Mouse (Mus musculus) layer of hippocampus, postnatal 10 days (tissue): ENCODE measurements around the gene Ndufs6. TPM values are rescaled to one million over a fixed set of nuclear protein-coding genes. Genes with fewer than 3 reads are reported as not detected.

Experiments used
- DNase-seq, 2 experiments: peaks; one replicate each; pipeline ENCODE4 v3.0.0; 2021; ENCODE audit warnings: low spot score in 2 of 2
- total RNA-seq, 2 experiments: library from RNA; stranded (reverse); gene quantifications; 2 replicates each; pipeline ENCODE4 v1.2.3; 2021

Ndufs6 gene
- total RNA-seq, 2 experiments from 2014 or later, result 175 to 197 TPM

DNA sequence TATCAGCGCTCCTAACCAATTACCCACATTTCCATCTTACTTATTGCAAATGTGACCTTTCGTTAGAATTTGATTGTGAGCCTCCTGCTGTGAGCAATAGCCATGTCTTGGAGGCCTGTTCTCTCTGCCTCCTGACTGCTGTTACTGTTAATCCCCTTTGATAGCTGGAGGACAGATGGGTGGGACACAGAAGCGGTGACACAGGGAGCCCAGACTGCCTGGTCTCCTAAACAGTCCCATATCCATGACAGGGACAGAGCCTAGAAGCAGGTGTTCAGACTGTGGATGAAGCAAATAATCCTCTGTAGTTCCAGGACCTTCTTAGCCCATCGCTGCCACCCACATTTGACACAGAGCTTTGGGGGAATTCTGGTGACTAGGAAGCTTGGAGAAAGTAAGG is 21.9 kb downstream of the Ndufs6 start:
- no peak for DNase-seq

DNA sequence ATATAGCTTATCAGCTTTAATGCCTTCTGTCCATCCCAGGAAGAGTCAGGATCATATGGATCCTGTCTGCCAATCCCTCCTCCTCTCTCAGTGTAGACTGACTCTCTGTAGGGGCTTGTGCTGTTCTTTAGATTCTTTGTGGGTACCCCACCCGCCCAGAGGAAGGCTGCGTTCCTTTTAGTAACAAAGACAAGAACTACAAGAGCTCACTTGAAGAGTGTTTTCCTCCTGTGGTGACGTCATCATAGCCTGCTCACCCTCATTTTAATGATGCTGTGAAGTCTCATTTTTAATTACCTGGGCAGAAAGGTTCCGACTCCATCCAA is 22.3 kb downstream of the Ndufs6 start:
- DNase-seq, result no peak

DNA sequence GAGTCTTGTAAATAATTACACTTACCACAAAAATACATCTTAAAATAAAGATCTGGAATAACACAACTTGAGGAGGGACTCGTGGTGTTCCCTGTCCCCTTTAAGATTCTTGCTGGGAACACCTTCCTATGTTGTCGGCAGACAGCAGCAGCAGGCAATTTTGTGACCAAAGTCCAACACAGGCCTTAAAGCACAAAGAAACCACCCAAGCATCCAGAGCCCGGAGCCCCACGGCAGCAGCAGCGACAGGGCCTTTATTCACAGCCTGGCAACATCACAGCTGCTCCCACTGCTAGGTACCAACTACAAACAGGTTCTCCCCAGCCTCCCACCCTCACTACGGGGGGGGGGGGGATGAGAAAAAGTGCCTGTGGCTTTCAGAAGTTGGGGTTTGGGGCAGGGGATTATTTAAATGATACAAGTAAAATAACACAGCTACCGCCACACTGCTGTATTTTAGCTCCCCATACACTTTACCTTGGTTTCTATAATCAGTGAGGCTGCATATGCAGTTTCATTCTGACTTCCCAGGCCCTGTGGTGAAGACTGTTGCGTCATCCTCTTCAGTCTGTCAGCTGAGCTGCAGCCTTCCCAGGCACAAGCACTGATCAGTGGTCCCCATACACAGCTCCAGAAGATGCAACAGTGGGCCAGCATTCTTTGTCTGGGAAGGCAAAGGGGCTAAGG is 22.8 kb downstream of the Ndufs6 start:
- no peak for DNase-seq

DNA sequence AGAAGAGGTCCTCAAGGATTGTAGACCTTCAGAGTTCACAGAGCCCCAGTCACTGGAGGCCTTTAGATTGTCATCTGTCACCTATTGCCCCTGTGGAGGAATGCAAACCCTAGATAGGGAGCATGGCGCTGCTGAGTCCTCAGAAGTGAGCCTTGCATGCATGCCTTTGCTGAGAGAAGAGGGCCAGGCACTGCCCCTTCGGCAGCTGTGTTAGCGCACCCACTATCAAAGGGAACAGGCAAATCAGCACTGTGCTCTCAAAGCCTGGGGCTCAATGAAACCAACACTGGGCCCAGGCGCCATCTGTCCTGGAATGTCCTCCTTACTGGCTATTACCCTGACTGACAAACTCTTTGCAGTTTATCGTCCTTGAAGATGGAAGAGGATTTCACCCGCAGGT is 23.6 kb downstream of the Ndufs6 start:
- DNase-seq, result no peak

DNA sequence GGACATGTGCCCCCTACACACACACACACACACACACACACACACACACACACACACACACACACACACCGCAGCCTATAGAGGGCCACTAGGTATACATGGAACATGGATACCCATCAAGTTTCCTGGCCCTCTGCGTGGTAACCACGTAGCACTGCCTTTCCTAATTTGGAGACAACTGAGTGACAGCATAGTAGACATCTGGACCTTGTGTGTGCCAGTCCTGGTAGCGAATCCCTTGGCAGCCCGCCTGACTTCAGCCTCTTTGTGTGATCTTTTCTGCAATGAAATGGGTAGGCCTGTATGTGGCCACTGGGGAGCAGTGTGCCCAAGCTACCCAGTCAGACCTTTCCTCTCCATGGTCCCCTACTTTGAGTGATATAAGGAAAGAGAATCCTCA is 29.0 kb downstream of the Ndufs6 start:
- peak; percentile 23 to 46 for DNase-seq

DNA sequence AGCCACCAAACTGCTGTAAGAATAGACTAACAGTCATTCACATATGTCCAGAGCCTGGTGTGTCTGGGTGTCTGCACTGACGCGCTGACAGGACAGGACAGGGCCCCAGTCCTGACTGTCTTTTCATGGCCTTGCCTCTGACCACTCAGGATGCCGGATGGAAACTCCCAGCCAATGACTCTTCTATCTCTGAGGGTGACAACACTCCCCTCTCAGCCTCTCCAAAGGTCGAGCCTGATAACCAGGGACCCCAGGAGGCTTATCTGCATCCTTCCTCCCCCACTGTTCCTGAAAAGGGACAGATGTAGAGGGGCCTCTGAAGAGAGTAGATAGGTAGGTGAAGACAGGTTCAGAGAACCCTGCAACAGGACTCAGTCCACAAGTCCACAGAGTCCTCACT is 29.6 kb downstream of the Ndufs6 start:
- no peak for DNase-seq

DNA sequence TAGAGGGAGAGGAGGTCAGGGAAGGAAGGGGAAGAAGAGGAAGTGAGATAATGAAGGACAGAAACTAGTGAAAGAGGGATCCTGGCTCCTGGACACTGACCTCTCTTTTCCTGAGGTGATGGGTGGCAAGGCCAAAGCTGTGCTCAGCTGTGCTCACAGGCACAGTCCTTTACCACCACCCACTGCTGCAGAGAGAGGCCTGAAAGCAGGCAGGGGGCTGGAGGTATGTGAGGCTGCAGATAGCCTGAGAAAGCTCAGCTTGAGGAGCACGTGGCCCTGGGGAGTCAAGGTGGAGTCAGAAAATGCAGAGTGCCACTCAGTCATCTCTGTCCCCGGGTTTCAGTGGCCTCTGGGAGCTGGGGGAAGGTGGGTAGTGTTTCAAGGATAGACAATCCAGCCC is 37.2 kb downstream of the Ndufs6 start:
- no peak for DNase-seq

DNA sequence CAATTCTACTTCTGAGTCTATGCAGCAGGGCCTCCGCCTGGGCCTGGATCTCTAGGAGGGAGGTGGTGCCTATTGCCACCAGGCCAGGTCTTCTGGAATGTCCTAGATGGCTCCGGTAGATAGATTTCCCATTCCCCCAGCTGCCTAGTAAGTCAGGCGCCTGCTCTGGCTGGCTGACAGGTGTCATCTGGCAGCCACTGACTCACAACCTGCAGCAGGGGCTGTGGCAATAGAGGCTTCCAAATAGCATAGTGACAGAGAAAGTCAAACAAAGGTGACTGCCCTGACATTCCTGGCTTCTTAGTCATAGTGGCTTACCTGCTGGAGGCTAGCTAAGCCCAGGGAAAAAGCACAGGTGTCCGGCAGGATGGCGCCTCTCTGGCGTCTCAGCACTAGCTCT is 38.1 kb downstream of the Ndufs6 start:
- DNase-seq, result no peak

DNA sequence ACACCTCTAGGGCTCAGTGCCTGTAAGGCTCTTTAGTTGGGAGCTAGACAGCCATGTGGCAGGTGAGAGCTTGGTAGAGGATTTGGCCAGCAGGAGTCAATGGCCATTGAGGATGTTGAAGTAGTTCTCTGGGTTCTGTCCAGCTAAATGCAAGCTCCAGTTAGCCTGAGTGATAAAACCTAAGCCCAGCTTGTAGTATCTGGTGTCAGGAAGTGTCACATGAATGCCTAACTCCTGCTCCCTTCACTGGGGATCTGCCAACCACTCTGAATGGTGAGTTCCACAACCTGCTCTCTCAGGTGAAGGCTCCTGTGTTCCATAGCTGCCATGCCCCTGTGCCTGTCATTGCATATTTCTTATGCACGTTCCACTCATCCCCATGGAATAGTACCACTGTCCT is 44.8 kb downstream of the Ndufs6 start:
- DNase-seq, result no peak

DNA sequence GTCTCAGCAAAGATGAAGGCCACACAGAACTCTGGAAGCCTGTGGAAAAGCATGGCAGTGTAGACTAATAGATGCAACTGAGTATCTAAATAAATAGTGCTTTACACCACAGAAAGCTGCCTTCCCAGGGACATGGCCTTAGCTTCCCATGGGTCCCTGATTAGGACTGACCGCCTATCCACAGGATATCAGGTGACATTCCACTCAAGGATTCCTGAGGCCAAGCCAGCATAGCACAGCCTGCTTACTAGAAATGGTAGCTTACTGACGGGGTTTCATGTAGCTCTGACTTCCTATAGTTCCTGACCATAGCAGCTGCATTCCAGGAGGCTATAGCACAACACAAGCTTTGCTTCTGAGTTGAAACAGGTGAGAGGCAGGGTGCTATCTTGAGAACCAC is 45.9 kb downstream of the Ndufs6 start:
- DNase-seq, result no peak

DNA sequence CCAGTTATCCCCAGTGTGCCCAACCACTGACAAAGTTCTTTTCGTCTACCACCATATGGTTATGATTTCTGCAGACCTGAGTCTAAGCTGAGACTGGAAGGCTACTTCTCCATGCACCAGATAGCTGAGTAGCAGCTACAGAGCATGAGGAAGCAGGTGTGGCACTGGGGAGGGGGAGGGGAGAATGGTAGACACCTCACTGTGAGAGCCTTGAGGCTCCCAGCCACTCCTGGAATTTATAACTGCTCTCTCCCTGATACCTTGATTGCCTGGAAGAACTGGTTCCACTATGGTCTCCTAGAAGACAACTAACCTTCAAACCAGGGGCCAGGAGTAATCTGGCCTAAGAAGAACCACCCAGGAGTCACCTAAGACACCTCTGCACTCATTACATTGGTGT is 49.1 kb downstream of the Ndufs6 start:
- DNase-seq, result no peak

DNA sequence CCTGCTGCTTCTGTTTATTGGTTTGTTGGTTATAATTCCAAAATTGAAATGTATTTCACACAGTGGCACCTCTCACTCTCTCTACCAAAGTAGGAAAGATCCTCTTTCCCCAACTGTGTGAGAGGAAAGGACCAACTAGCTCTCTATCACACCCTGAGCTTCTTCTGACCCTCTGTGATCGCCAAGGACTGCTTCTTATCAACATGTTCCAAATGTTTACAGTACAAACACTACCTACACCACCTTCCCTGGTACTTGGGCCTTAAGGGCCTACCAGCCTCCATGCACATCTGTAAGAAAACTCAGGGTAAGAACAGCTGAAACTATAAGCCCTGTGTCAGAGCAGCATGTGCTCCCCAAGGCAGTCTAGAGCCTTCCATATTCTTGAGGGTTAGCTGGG is 50.5 kb downstream of the Ndufs6 start:
- no peak for DNase-seq

DNA sequence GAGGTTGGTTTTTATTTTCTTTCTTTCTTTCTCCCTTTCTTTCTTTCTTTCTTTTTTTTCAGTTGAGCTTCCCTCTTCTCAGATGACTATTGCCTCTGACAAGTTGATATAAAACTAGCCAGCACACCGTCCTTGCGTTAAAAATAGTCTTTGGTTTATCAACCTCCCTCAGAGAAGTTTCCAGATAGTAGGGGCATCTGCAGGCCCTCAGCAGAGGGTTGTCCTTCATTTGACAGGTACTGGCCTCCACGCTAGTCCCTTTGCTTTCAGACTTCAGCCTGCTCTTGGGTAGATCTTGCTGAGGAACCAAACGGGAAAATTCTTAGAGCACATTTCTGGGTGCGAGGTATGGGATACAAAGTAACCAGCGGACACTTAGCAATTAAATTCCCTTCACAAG is 51.0 kb downstream of the Ndufs6 start:
- DNase-seq, result no peak

DNA sequence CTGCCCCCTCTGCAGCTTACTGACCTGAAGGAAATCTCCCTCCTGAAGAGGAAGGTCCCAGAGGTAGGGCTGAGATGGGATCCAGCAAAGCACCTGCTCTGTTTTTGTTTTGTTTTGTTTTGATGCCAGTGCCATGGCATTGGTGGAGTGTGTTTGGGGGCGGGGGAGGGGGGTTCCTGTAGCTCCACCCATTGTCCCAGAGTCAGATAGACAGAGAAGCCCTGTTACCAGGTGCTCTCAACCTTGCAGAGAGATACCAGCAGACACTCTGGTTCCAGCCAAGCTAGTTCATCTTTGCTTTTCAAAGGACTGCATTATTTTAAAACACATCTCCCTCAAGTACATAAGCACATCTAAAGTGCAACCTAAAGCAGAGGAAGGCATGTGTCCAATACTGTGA is 54.8 kb downstream of the Ndufs6 start:
- DNase-seq, result no peak

DNA sequence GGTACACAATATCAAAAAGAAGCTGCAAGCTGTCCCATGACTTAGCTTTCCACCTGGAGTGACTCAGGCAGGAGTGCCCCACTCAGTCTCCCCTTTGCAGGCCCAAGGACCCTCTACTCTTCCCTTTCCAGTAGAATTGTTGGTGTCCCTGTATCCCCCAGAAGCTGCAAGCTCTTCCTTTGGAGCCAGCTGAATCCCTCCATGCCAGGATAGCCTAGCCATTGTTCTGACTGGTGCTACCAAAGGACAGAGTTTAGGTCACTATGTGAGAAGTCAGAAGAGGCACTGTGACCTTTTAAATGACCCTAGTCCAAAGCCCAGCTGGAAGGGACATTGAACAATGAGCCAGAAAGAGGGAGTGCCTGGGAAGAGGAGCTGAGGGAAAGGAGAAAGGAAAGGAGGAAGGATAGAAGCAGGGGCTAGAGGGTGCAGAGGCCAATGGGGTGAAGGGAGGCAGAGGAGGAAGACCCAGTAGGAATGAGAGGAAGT is 55.5 kb downstream of the Ndufs6 start:
- DNase-seq, result no peak

DNA sequence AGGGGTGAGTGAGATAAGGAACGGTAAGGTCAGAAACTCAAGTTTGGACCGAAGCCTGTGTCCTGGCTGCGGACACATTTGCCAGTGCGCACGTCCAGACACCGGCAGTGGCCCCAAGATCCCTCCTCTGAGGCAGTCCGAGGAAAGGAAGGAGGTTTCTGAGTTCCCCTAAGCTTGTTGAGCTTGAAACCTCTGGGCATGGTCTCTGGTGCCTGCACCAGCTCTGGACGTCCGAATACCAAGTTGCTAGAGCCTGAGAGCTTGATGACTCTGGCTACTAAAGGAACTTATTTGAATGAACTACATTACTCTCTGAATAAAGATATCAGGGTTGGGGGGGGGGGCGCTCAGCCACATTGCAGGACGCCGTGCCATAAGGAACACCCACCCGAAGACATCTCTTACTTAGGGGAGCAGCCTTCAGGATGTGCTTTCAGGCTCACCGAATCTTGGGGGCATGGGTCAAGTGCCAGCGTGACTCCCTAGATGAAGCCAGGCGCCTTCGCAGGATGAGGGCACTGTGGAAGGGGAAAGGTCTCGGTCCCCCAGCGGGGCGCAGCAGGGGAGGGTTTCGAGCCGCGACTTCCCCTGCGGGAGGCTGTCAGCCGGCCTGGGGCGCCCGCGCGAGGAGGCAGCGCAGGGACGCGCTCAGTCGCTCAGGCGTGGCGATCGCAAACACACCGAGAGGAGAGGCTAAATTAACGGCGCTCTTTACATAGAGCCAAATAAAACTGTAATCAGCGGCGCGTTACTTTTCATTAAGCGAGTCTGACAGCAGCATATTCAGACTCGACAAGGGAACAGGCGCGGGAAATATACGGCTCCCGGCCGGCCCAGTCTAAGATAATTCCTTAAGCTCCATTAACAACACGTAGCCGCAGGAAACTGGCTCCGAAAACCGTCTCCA is 56.8 kb downstream of the Ndufs6 start:
- no peak for DNase-seq

DNA sequence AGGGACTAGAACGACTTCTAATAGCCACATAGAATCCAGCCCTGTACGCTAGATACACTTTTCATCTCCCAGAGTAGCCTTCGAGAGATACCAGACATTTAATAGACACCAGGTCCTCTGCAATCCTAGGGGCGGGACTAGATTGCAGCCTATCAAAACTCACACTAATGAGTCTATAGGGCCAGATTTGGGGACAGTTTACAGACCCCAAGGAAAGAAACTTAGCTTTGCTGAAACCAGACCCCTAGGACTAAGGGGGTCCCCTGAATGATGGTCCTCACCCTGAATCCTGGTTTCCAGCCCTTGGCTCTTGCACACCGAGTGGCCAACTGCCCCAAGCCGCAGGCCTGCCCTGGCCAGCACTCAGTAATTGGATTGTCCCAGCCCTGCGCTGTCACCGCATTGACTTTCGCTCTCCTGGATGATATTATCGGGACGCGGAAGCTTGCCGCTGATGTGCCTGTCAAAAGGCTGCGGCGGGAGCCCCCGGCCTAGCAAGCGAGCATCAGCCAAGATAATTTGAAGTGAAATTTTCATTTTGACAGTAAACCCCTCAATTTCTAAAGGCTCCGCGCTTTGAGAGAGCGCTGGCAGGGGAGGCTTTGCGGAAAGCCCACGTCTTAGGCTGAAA is 57.8 kb downstream of the Ndufs6 start:
- no peak for DNase-seq

DNA sequence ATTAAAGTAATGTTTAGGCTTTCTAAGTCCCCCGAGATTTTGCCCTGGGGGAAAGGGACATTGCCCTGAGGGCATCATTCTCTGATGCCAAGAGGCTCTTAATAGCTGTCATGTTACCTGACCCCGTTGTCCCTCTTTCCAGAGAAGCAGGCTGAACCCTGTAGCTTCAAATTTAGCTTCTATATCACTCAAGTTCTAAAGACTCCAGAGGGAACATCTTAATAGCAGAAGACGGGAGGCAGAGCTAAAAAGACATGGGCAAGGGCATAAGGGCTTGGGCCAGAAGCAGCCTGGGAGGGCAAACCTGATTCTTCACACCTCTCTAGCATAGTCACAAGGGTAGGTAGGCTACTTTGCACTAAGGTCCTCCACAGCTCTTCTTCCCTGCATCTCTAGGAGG is 58.5 kb downstream of the Ndufs6 start:
- no peak for DNase-seq
